Mouse (Mus musculus): ENCODE data around the gene Rapgef5.

DNA sequence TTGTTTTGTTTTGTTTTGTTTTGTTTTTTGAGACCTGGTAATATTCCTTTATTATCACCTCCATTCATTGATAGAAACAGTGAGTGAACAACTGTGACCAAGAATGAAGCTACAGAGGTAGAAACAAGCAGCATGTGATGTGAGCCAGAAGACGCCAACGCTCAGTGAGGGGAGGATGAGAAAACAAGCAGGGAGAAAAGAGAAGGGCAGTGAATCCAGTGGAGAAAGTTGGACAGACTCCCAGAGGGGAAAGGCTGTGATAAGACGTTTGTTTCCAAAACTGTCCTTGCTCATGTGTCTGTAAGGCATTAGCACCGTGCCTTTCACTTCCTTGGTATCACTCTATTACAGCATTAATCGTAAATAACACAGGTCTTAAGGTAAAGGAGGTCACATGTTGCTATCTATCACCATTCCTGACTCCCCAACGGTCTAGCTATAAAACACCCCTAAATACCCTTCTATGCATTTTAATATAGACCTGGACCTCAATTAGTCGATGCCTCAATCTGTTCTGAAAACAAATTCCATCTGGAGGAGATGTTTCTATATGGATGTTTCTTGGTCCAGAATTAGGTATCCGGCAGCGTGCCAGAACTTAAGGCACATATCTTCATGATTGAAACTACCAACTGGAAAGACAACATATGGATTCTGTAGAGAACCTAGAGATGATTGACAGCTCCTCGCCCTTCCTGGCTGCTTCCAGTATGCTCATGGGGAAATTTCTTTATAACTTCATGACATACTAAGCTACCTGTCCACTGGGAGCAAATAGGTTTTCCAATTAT is 153.5 kb downstream of the Rapgef5 start:
- TF ChIP-seq CTCF (IDR thresholded peaks at IDR 0.05; ENCODE audit: borderline replicate concordance, extremely low read depth, insufficient read depth, insufficient read length) = no peak
- TF ChIP-seq POLR2A (IDR thresholded peaks at IDR 0.05; ENCODE audit: borderline replicate concordance, extremely low read depth, insufficient read depth, insufficient read length, poor library complexity, severe bottlenecking) = no peak

All from brain, embryonic 14.5 days (tissue).